Mouse (Mus musculus): ENCODE data around the gene Krt23.

- TF ChIP-seq CTCF (IDR thresholded peaks at IDR 0.05; ENCODE audit: control insufficient read depth, insufficient read depth, low read length): no peak
- no peak for TF ChIP-seq POLR2A (IDR thresholded peaks at IDR 0.05; ENCODE audit: borderline replicate concordance, control insufficient read depth, low read depth, low read length)
Measured at GRCm38 (mm10) chr11:99454759-99455158, 38.2 kb downstream of the Krt23 start.
